Mouse (Mus musculus) forebrain, embryonic 15.5 days (tissue): Measurements from ENCODE around the gene Mical2. TPM values are rescaled to one million over a fixed set of nuclear protein-coding genes. Genes with fewer than 3 reads are reported as not detected.

Experiments
- ATAC-seq: fragments of 200-750 bp; cut with Nextera tagmentation; replicated peaks from 2 replicates; pipeline ENCODE4 v1.8.0; 2017; ENCODE audit warnings: mild to moderate bottlenecking, moderate TSS enrichment, moderate library complexity
- H3K27ac ChIP-seq: fragments of 300-500 bp; sonication (generic); replicated peaks from 2 replicates; pipeline ENCODE4 v1.5.1; 2015; ENCODE audit warnings: mild to moderate bottlenecking, inconsistent platforms
- H3K27me3 ChIP-seq: fragments of 300-500 bp; sonication (generic); 2 replicates; pipeline ENCODE4 v1.6.1; 2015; ENCODE audit warnings: inconsistent platforms
- H3K36me3 ChIP-seq: fragments of 300-500 bp; sonication (generic); 2 replicates; pipeline ENCODE4 v1.6.1; 2015; ENCODE audit warnings: mild to moderate bottlenecking, inconsistent platforms
- H3K4me1 ChIP-seq: fragments of 300-500 bp; sonication (generic); 2 replicates; pipeline ENCODE4 v1.6.1; 2015; ENCODE audit warnings: inconsistent platforms
- H3K4me2 ChIP-seq: fragments of 300-500 bp; sonication (generic); replicated peaks from 2 replicates; pipeline ENCODE4 v1.6.1; 2015; ENCODE audit warnings: mild to moderate bottlenecking, inconsistent platforms
- H3K4me3 ChIP-seq: fragments of 300-500 bp; sonication (generic); 2 replicates; pipeline ENCODE4 v1.5.1; 2015; ENCODE audit warnings: mild to moderate bottlenecking, inconsistent platforms
- H3K9ac ChIP-seq: fragments of 300-500 bp; sonication (generic); replicated peaks from 2 replicates; pipeline ENCODE4 v1.6.1; 2015; ENCODE audit warnings: mild to moderate bottlenecking, inconsistent platforms
- H3K9me3 ChIP-seq: fragments of 300-500 bp; sonication (generic); 2 replicates; pipeline ENCODE4 v1.6.1; 2016; ENCODE audit warnings: inconsistent platforms
- WGBS: fragments of 180-500 bp; shearing (Covaris S2); methylation state at CpG from one replicate; pipeline ENCODE4 v1.1.7; 2015; ENCODE audit warnings: mixed read lengths; 5-methylcytosine and 5-hydroxymethylcytosine counted together
- polyA plus RNA-seq: library from polyadenylated mRNA; unstranded; fragments of >200 nt; fragmentation: Nextera tagmentation; extraction: Ambion mirVana; gene quantifications from 2 replicates; pipeline ENCODE4 v1.2.1, GENCODE M21; 2015

The Mical2 gene
- polyA plus RNA-seq, 1 experiment from 2014 or later = 7.0 TPM

- no peak overlapping the region for H3K9ac ChIP-seq
- WGBS = 6% methylated on average over 5 of the region's 5 CpGs
- no peaks in the 10 kb centered on the region for H3K9me3 ChIP-seq
- ATAC-seq = peak; percentile 65
- no peak overlapping the region for H3K4me3 ChIP-seq
- peak overlapping the region; percentile 60 for H3K27ac ChIP-seq
- H3K4me1 ChIP-seq = peaks cover 37% of the 10 kb centered on the region
- H3K4me2 ChIP-seq = no peak overlapping the region
- no peaks in the 10 kb centered on the region for H3K36me3 ChIP-seq
- H3K27me3 ChIP-seq = no peaks in the 10 kb centered on the region
Observed at GRCm38 (mm10) chr7:112272692-112273091, 47.0 kb downstream of the Mical2 start.

- Histone ChIP-seq H3K9ac (no peak overlapping the region), H3K4me3 (no peak overlapping the region), H3K36me3 (no peaks in the 10 kb centered on the region), H3K27ac (peak overlapping the region; percentile 60), H3K9me3 (no peaks in the 10 kb centered on the region), H3K4me2 (no peak overlapping the region), H3K4me1 (peaks cover 37% of the 10 kb centered on the region), H3K27me3 (no peaks in the 10 kb centered on the region)
- no peak for ATAC-seq
- WGBS = 48% methylated on average over 6 of the region's 6 CpGs
Observed at GRCm38 (mm10) chr7:112273451-112273850, 47.8 kb downstream of the Mical2 start.

GRCm38 (mm10) chr7:112274611-112275010 lies 49.0 kb downstream of the Mical2 start:
- Histone ChIP-seq H3K4me2 (no peak overlapping the region), H3K4me1 (peaks cover 37% of the 10 kb centered on the region), H3K4me3 (no peak overlapping the region), H3K27ac (no peak overlapping the region), H3K27me3 (no peaks in the 10 kb centered on the region), H3K36me3 (no peaks in the 10 kb centered on the region), H3K9ac (no peak overlapping the region), H3K9me3 (no peaks in the 10 kb centered on the region)
- peak; percentile 59; the same call in 1 of the 2 replicates for ATAC-seq
- WGBS = 50% methylated on average over 2 of the region's 2 CpGs

GRCm38 (mm10) chr7:112275093-112275492 lies 49.4 kb downstream of the Mical2 start:
- peaks cover 37% of the 10 kb centered on the region for H3K4me1 ChIP-seq
- ATAC-seq = no peak
- H3K9me3 ChIP-seq = no peaks in the 10 kb centered on the region
- WGBS = 81% methylated on average over 3 of the region's 3 CpGs
- H3K27ac ChIP-seq = no peak overlapping the region
- H3K27me3 ChIP-seq = no peaks in the 10 kb centered on the region
- H3K9ac ChIP-seq = no peak overlapping the region
- H3K36me3 ChIP-seq = no peaks in the 10 kb centered on the region
- no peak overlapping the region for H3K4me3 ChIP-seq
- no peak overlapping the region for H3K4me2 ChIP-seq

GRCm38 (mm10) chr7:112275883-112276282 lies 50.2 kb downstream of the Mical2 start:
- H3K27me3 ChIP-seq = no peaks in the 10 kb centered on the region
- H3K27ac ChIP-seq = no peak overlapping the region
- no peak for ATAC-seq
- no peaks in the 10 kb centered on the region for H3K36me3 ChIP-seq
- H3K4me3 ChIP-seq = no peak overlapping the region
- H3K4me1 ChIP-seq = peaks cover 35% of the 10 kb centered on the region
- H3K9ac ChIP-seq = no peak overlapping the region
- 31% methylated on average over 2 of the region's 2 CpGs for WGBS
- H3K9me3 ChIP-seq = no peaks in the 10 kb centered on the region
- no peak overlapping the region for H3K4me2 ChIP-seq

- WGBS = 95% methylated on average over 4 of the region's 4 CpGs
- no peak overlapping the region for H3K4me2 ChIP-seq
- H3K4me1 ChIP-seq = peaks cover 32% of the 10 kb centered on the region
- H3K27ac ChIP-seq = no peak overlapping the region
- H3K4me3 ChIP-seq = no peak overlapping the region
- no peaks in the 10 kb centered on the region for H3K36me3 ChIP-seq
- H3K9ac ChIP-seq = no peak overlapping the region
- no peaks in the 10 kb centered on the region for H3K27me3 ChIP-seq
- no peak for ATAC-seq
- no peaks in the 10 kb centered on the region for H3K9me3 ChIP-seq
Observed at GRCm38 (mm10) chr7:112276823-112277222, 51.2 kb downstream of the Mical2 start.

GRCm38 (mm10) chr7:112278648-112279047 lies 53.0 kb downstream of the Mical2 start:
- no peaks in the 10 kb centered on the region for H3K36me3 ChIP-seq
- H3K27me3 ChIP-seq = no peaks in the 10 kb centered on the region
- H3K9ac ChIP-seq = no peak overlapping the region
- no peaks in the 10 kb centered on the region for H3K9me3 ChIP-seq
- peaks cover 14% of the 10 kb centered on the region for H3K4me1 ChIP-seq
- no peak overlapping the region for H3K4me2 ChIP-seq
- no peak overlapping the region for H3K27ac ChIP-seq
- H3K4me3 ChIP-seq = no peak overlapping the region
- WGBS = 69% methylated on average over 4 of the region's 4 CpGs
- ATAC-seq = no peak

GRCm38 (mm10) chr7:112280474-112280873 lies 54.8 kb downstream of the Mical2 start:
- Histone ChIP-seq H3K27me3 (no peaks in the 10 kb centered on the region), H3K36me3 (no peaks in the 10 kb centered on the region), H3K9ac (no peak overlapping the region), H3K9me3 (no peaks in the 10 kb centered on the region), H3K4me3 (no peak overlapping the region), H3K4me2 (no peak overlapping the region), H3K27ac (no peak overlapping the region), H3K4me1 (no peaks in the 10 kb centered on the region)
- 69% methylated on average over 3 of the region's 3 CpGs for WGBS
- ATAC-seq = no peak

- 66% methylated on average over 9 of the region's 9 CpGs for WGBS
- no peak for ATAC-seq
- H3K9me3 ChIP-seq = no peaks in the 10 kb centered on the region
- no peak overlapping the region for H3K27ac ChIP-seq
- no peaks in the 10 kb centered on the region for H3K4me1 ChIP-seq
- no peaks in the 10 kb centered on the region for H3K27me3 ChIP-seq
- H3K9ac ChIP-seq = no peak overlapping the region
- no peak overlapping the region for H3K4me2 ChIP-seq
- no peak overlapping the region for H3K4me3 ChIP-seq
- no peaks in the 10 kb centered on the region for H3K36me3 ChIP-seq
Observed at GRCm38 (mm10) chr7:112283606-112284310, 58.1 kb downstream of the Mical2 start.

- Histone ChIP-seq H3K4me2 (no peak overlapping the region), H3K4me3 (no peak overlapping the region), H3K36me3 (no peaks in the 10 kb centered on the region), H3K9ac (no peak overlapping the region), H3K27ac (no peak overlapping the region), H3K27me3 (no peaks in the 10 kb centered on the region), H3K4me1 (no peaks in the 10 kb centered on the region), H3K9me3 (no peaks in the 10 kb centered on the region)
- WGBS = 94% methylated on average over 8 of the region's 8 CpGs
- no peak for ATAC-seq
Observed at GRCm38 (mm10) chr7:112285573-112285972, 59.9 kb downstream of the Mical2 start.

- Histone ChIP-seq H3K9ac (no peak overlapping the region), H3K9me3 (no peaks in the 10 kb centered on the region), H3K27me3 (no peaks in the 10 kb centered on the region), H3K27ac (no peak overlapping the region), H3K36me3 (no peaks in the 10 kb centered on the region), H3K4me1 (no peaks in the 10 kb centered on the region), H3K4me3 (no peak overlapping the region), H3K4me2 (no peak overlapping the region)
- WGBS = 91% methylated on average over 5 of the region's 5 CpGs
- ATAC-seq = no peak
Observed at GRCm38 (mm10) chr7:112288352-112289107, 62.9 kb downstream of the Mical2 start.

- Histone ChIP-seq H3K9me3 (no peaks in the 10 kb centered on the region), H3K36me3 (no peaks in the 10 kb centered on the region), H3K4me1 (no peaks in the 10 kb centered on the region), H3K27ac (no peak overlapping the region), H3K9ac (no peak overlapping the region), H3K27me3 (no peaks in the 10 kb centered on the region), H3K4me3 (no peak overlapping the region), H3K4me2 (no peak overlapping the region)
- WGBS = 76% methylated on average over 5 of the region's 5 CpGs
- no peak for ATAC-seq
Observed at GRCm38 (mm10) chr7:112289514-112289913, 63.9 kb downstream of the Mical2 start.
